Mouse (Mus musculus): Measurements from ENCODE around the gene Vdac2.
A peak's percentile ranks its signal among the peaks of the same experiment; 100 is the strongest.

Gene Vdac2

DNA sequence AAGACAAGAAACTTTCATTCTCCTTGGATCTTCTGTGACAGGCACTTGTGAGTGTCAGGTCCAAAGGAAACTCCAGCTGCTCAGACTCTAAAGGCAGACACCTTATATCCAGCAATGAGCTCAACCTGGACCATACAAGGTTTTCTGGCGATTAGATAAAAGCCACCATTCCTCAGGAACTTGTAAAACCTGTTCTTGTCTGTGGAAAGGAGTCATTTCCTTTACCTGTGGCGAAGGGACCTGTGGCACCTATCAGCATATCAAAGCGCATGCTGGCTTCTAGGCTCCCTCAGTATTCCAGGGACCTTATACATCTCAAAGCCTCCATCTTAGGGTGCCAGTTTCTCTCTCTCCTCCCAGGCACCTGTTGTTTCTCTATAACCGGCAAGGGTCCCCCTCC lies 7.6 kb upstream of the Vdac2 start:
- DNase-seq (ENCODE audit: low read depth): no peak

DNA sequence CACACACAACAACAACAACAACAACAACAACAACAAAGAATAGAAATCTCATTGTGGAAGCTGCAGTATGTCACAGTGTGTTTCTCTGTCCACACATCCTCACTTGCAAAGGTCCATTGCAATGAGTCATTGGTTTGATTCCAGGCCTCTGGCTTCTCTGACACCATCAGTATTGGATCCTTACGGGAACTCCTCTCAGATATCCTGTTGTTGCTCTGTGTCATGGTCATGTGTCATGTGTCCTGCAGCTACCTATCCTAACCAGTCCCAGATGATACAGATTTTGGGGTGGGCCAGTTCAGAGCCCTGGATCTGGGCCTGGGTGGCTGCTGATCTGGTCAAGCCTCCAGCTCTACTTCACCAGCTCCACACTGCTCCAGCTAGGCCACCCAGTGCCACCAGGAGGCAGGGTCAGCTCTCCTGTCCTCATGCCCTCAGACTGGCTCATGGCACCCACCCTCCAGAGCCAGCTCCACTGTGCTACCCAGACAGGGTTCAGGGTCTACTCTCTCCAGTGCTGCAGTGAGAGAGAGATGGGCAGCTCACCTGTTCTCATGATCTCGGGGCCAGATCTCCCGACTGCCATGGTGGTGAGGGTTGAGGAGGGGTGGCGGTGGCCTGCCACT lies 4.0 kb upstream of the Vdac2 start:
- peak; percentile 39 for DNase-seq (ENCODE audit: low read depth)

GRCm38 (mm10) chr14:21822307-21822706 lies 2.7 kb upstream of the Vdac2 start:
- DNase-seq (ENCODE audit: low read depth): no peak

DNA sequence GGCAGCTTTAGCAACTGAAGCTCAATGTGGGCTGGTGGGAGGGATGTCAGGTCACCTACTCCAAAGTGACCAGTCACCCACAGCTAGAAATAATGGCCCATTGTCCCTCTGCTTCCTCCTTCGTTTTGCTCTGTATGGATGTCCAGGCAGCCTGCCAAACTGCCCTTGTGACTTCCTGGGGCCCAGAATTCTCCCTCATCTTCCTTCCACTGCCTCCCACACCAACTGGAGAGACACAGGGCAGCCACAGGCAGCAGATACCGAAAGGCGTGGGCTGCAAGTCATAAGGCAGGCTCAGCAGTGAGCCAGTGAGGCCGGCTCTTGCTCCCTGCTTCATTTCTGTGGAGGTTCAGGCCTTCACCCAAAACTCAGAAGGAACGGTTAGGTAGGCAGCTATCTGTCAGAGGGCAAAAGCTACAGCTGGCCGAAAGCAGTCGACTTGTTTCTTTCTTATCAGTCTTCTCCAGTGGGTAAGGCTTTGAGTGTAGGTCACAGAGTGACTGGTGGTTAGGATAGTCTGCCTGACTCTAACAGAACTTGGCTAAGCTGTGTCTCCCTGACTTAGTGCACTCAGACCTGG lies 2.2 kb upstream of the Vdac2 start:
- no peak for DNase-seq (ENCODE audit: low read depth)

DNA sequence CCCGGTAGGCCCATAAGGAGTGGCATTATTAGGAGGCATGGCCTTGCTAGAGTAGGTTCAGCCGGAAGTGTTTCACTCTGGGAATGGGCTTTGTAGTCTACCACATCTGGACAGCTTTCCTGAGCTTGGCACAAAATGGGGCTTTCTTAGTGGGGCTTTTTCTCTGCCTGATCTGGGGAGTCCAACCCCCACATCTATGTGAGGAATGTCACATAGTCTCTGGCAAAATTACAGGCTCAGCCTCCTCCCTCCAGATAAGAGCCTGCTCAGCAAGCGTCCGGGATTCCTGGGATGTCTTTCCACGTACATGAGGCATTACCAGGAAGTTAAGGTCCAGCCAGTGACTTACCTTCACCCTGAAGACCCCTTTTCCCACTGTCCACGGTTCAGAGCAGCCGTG lies 1.1 kb upstream of the Vdac2 start:
- no peak for DNase-seq (ENCODE audit: low read depth)

DNA sequence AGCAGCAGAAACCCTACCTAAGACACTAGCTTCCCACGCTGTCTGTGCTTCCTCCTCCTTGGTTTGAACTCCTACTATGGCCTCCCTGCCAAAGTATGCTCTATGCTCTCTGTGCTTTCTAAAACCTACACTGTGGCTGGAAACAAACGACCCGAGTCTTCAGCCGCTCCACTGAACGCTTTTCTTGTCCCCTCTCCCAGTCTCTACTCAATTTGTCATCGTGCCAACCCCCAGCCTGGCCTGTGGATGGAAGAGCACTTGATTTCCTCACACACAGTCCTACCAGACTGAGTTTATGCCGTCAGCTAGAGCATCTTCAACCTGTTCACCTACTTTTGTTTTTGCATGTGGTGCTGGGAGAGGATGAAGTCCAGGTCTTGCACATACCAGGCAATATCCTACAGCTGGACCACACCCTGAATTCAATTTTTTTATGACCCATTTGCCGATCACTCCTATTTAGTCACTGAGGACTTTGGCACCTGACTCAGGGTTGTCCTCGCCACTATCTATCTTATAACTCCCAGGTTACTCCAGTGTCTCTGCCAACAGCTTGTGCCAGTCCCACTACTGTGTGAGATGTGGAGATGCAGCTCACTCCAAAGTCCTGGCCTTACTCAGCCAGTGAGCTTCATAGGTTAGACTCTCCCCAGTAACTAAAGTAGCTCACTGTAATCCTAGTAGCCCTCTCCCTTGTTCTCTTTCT lies 901 bp downstream of the Vdac2 start:
- DNase-seq (ENCODE audit: low read depth): no peak

DNA sequence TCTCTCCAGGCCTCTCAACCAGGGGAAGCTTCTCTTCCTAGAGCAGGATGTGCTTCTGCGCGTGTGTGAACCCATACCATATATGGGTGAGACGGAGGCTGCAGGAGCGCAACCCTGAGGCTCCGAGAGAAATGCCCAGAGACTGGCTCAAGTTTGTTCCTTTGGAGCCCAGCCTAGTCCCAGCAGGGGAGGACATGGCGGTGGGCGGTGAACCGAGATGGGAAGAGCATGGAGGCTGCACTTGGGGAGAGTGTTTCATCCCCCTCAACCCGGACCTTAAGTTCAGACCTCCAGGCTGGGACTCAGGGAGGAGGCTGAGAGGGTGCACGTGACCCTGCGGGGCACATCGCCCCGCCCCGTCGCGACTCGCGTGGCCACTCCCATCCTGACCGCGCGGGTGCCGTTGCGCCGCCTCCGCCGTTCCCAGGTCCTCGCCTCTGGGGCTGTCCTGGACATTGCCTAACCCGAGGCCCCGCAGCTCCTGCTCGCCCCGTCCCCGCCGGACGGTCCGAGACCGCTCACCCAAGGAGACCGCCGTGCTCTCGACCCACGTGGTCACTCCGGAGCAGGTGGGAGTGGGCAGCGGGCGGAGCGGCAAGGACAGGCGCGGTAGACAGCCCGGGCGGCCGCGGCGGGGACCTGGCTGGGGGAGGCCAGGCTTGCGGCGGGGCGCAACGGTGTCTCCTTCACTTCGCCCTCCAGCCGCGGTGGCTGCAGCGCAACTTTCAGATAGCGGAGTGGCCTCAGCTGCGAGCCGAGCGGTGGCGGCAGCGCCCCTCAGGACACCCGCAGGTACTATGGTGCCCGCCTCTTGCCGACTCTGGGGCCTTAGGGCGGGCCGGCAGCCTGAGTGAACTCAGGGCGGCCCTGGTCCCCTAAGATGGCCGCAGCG lies 6.1 kb downstream of the Vdac2 start:
- DNase-seq (ENCODE audit: low read depth): peak; percentile 86

- no peak for DNase-seq (ENCODE audit: low read depth)
Observed at GRCm38 (mm10) chr14:21831830-21832403, 6.9 kb downstream of the Vdac2 start.

GRCm38 (mm10) chr14:21838336-21839017 lies 13.4 kb downstream of the Vdac2 start:
- no peak for DNase-seq (ENCODE audit: low read depth)

DNA sequence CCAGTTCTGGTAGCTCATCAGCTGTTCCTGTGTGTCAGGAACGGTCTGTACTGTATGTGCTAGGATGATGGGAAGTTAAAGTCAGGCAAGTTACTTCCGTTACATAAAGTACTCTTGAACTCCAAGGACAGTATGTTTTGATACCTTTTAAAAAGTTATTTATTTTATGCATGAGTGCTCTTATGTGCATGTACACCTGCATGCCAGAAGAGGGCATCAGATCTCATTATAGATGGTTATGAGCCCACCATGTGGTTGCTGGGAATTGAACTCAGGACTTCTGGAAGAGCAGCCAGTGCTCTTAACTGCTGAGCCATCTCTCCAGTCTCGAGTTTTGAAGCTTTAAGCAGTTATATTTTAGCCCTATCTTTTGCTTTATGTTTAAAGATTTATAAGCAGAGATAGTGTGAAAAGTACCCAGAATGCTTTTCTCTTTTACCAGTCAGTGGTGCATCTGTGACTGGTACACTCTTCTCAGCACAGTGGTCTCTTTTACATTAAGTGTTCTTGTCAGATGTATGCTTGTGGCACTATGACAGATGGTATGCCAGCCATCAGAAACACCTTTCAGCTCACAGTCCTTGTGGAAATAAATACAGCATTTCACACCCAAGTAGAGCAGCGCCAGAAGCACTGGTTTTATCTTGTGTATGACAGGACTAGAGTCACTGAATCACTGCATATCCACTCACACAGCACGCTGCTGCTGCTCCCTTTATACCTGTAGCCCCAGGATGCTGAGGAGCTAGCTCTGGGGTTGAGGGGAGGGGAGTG lies 17.0 kb downstream of the Vdac2 start:
- no peak for DNase-seq (ENCODE audit: low read depth)

- no peak for DNase-seq (ENCODE audit: low read depth)
Observed at GRCm38 (mm10) chr14:21843263-21843662, 18.2 kb downstream of the Vdac2 start.

DNA sequence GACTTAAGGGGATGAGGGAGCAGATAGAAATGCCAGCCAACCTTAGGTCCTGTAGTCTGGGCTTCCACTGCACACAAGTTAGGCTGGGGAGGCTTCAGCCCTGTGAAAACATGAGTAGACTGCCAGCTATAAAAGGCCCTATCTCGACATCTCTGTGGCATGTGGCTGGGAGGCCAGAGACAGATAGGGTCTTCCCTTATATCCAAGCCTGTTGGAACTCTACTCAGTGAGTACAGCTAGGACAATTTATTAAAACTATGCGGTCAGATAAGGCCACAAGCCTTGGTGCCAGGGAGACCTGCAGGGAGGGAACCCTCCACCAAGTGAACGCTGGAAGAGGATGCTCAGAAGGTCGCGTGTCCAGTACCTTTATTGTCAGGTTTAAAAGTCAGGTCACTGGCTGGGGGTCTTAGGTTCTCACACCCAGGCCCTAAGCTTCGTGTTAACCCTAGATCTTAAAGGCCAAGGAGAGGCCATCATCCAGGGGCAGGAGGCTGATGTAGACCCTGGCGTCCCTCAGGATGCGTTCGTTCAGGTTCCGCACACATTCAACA lies 21.9 kb downstream of the Vdac2 start:
- DNase-seq (ENCODE audit: low read depth): no peak

- no peak for DNase-seq (ENCODE audit: low read depth)
Observed at GRCm38 (mm10) chr14:21847381-21848165, 22.5 kb downstream of the Vdac2 start.

DNA sequence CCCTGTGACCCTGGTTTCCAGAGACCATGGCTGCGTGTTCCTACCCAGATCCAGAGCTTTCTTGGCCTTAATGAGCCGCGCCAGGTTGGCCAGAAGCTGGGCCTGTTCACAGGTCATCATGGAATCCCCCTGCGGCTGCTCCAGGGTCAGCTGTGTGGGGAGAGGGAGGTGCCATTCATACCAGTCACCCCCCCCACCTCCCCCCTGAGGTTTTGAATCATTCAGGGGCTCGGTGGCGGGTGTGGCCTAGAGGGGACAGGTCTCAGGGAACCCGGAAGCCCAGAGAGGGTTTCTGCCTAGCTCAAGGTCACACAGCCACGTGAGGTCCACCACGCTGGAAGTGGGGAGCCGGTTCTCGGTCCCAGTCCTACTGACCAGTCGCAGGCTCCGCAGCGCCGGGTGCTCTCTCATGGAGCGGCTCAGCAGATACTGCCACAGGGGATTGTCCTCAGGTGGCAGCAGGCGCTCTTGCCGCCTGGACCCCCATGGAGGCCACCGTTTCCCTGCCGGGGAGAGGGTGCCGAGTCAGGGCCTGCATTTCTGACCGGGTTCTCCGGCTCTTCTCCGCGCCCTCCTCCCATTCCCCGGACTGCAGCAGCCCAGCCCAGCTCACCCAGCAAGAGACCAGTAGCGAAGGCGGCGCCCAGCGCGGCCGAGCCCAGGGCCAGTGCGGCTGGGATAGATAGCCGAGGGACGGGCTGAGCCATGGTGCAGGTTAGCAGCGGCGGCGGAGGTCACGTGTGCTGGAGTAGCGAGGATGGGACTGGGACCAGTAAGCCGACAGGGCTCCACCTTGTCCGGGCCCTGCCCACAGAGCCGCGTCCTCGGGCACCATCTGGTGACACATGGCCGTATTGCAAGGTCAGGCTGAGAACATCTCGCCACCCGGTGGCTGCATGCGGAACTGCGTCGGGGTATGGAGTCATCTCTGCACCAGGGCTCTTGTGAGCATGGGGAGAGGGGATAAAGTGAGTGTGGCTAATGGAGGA lies 23.4 kb downstream of the Vdac2 start, which contains the start of gene Comtd1:
Comtd1 (minus strand) TSS at position 812 of the 989 bp plus-strand sequence.
- DNase-seq (ENCODE audit: low read depth): peak; percentile 71

DNA sequence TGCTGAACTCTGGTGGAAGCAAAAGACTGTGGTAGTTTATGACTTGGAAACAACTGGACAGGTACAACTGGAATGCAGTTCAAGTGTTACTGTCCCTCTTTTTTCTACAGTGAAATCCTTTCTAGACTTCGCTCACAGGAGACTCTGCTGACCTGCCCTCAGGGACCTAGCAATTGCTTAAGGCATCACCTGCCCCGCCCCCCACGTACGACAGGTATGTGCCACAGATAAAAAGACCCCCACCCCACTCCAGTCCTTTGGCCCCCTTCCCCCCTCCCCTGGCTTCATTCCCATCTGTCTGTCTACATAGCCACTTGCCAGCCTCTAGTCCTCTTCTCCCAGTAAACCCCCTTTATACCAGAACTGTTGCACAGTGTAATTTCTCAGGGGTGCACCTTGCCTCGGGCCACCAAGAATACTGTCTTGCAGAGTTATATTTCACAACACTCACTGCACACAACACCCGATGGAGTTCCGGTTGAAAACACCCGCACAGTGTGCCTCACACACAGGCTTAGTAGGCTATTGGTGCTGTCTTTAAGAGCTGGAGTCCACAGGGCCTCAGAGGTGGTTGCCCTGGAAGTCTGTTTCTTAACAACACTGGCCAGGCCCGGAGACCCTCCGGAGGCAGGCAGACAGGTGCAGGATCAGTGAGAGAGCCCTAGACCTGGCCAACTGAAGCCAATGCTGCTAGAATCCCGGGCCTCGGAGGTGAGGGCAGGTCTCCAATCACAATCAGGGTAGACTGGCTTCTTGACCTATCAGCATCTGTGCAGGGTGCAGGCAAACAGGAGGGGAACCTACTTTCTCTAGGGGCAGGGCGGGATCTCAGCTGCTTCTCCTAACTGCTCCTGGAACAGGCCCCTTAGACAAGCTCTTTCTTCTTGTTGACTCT lies 24.7 kb downstream of the Vdac2 start:
- DNase-seq (ENCODE audit: low read depth): no peak

GRCm38 (mm10) chr14:21850419-21851127 lies 25.5 kb downstream of the Vdac2 start:
- DNase-seq (ENCODE audit: low read depth): no peak
